Comparison of ENCODE assay signal across 9 mouse cellular contexts in genomic region chr11:34881528-34881927, GRCm38 (mm10). TPM values are rescaled to one million over a fixed set of nuclear protein-coding genes. Genes with fewer than 3 reads are reported as not detected.
A peak's percentile ranks its signal among the peaks of the same experiment; 100 is the strongest.
DNase-seq lines count a peak whose midpoint lies in the region; ATAC-seq and TF ChIP-seq lines count a peak whose summit lies in the region.
"Had no signal": no experiment of that assay in that cellular context is flagged by ENCODE, and none has a peak within 500 bp of the region (broad histone marks: within the 10 kb centered on the region; RNA-seq: fewer than 3 reads in every experiment).

No protein-coding gene starts in this region.

- TF ChIP-seq CTCF in liver, postnatal 0 days (IDR thresholded peaks at IDR 0.05; ENCODE audit: low read depth): peak; percentile 77

- no peaks in the 10 kb centered on the region for H3K27me3 ChIP-seq in forebrain, embryonic 13.5 days
- no peaks in the 10 kb centered on the region for H3K27me3 ChIP-seq in forebrain, embryonic 11.5 days (ENCODE audit: control insufficient read depth, insufficient read depth, low read length)
- H3K27me3 ChIP-seq in liver, postnatal 0 days (ENCODE audit: insufficient read depth, low read length): no peaks in the 10 kb centered on the region
- no peaks in the 10 kb centered on the region for H3K27me3 ChIP-seq in hindbrain, embryonic 16.5 days (replicated peaks; ENCODE audit: control insufficient read depth, insufficient read depth, low read length)
- no peaks in the 10 kb centered on the region for H3K27me3 ChIP-seq in midbrain, embryonic 16.5 days (ENCODE audit: control insufficient read depth, insufficient read depth, low read depth, low read length)
- H3K27me3 ChIP-seq: megakaryocyte, embryonic 14.5 days had no signal

- no peak overlapping the region for H3K4me3 ChIP-seq in forebrain, embryonic 13.5 days
- no peak overlapping the region for H3K4me3 ChIP-seq in forebrain, embryonic 11.5 days (ENCODE audit: low read depth, low read length)
- no peak overlapping the region for H3K4me3 ChIP-seq in liver, postnatal 0 days (ENCODE audit: low read depth, low read length)
- no peak overlapping the region for H3K4me3 ChIP-seq in hindbrain, embryonic 16.5 days (ENCODE audit: low read length)
- no peak overlapping the region for H3K4me3 ChIP-seq in midbrain, embryonic 16.5 days (ENCODE audit: low read depth, low read length)
- H3K4me3 ChIP-seq: megakaryocyte, embryonic 14.5 days had no signal

- peak; percentile 73; the same call in 1 of the 2 replicates for ATAC-seq in forebrain, embryonic 13.5 days
- no peak for ATAC-seq in forebrain, embryonic 11.5 days (replicated peaks; ENCODE audit: low FRiP score)
- no peak for ATAC-seq in liver, postnatal 0 days
- peak; percentile 90 for ATAC-seq in hindbrain, embryonic 16.5 days
- peak; percentile 89 for ATAC-seq in midbrain, embryonic 16.5 days

- no peak overlapping the region for H3K27ac ChIP-seq in forebrain, embryonic 13.5 days
- no peak overlapping the region; the same call in 1 of the 2 replicates for H3K27ac ChIP-seq in forebrain, embryonic 11.5 days (ENCODE audit: low read depth, low read length)
- no peak overlapping the region for H3K27ac ChIP-seq in liver, postnatal 0 days (ENCODE audit: low read depth)
- H3K27ac ChIP-seq in hindbrain, embryonic 16.5 days (ENCODE audit: low read depth, low read length): no peak overlapping the region
- no peak overlapping the region for H3K27ac ChIP-seq in midbrain, embryonic 16.5 days (ENCODE audit: low read length)

- no peak overlapping the region for H3K9ac ChIP-seq in forebrain, embryonic 13.5 days
- no peak overlapping the region for H3K9ac ChIP-seq in forebrain, embryonic 11.5 days (ENCODE audit: low read length)
- no peak overlapping the region for H3K9ac ChIP-seq in liver, postnatal 0 days (replicated peaks)
- no peak overlapping the region for H3K9ac ChIP-seq in hindbrain, embryonic 16.5 days (ENCODE audit: low read depth, low read length)
- H3K9ac ChIP-seq in midbrain, embryonic 16.5 days (ENCODE audit: low read depth, low read length): no peak overlapping the region

- H3K4me1 ChIP-seq in forebrain, embryonic 13.5 days: no peaks in the 10 kb centered on the region
- H3K4me1 ChIP-seq in forebrain, embryonic 11.5 days (replicated peaks; ENCODE audit: control insufficient read depth, insufficient read depth, low read length): no peaks in the 10 kb centered on the region
- no peaks in the 10 kb centered on the region for H3K4me1 ChIP-seq in liver, postnatal 0 days (ENCODE audit: insufficient read depth)
- no peaks in the 10 kb centered on the region for H3K4me1 ChIP-seq in hindbrain, embryonic 16.5 days (ENCODE audit: control insufficient read depth, insufficient read depth, low read depth, low read length)
- no peaks in the 10 kb centered on the region for H3K4me1 ChIP-seq in midbrain, embryonic 16.5 days (ENCODE audit: control insufficient read depth, insufficient read depth, low read length)
- H3K4me1 ChIP-seq: megakaryocyte, embryonic 14.5 days had no signal

- no peak overlapping the region for H3K4me2 ChIP-seq in forebrain, embryonic 13.5 days
- H3K4me2 ChIP-seq in forebrain, embryonic 11.5 days (ENCODE audit: low read depth, low read length, severe bottlenecking): no peak overlapping the region
- no peak overlapping the region for H3K4me2 ChIP-seq in liver, postnatal 0 days (ENCODE audit: low read depth, low read length)
- H3K4me2 ChIP-seq in hindbrain, embryonic 16.5 days (ENCODE audit: low read length): no peak overlapping the region
- H3K4me2 ChIP-seq in midbrain, embryonic 16.5 days (ENCODE audit: low read length): no peak overlapping the region

- H3K36me3 ChIP-seq in forebrain, embryonic 13.5 days (ENCODE audit: poor library complexity, severe bottlenecking): no peaks in the 10 kb centered on the region
- H3K36me3 ChIP-seq in forebrain, embryonic 11.5 days (ENCODE audit: control insufficient read depth, insufficient read depth, low read length): no peaks in the 10 kb centered on the region
- H3K36me3 ChIP-seq in liver, postnatal 0 days (replicated peaks; ENCODE audit: insufficient read depth, low read length): no peaks in the 10 kb centered on the region
- H3K36me3 ChIP-seq in hindbrain, embryonic 16.5 days (ENCODE audit: control insufficient read depth, insufficient read depth, low read length): no peaks in the 10 kb centered on the region
- no peaks in the 10 kb centered on the region for H3K36me3 ChIP-seq in midbrain, embryonic 16.5 days (ENCODE audit: control insufficient read depth, insufficient read depth, low read length)

- no peaks in the 10 kb centered on the region for H3K9me3 ChIP-seq in forebrain, embryonic 13.5 days (replicated peaks)
- no peaks in the 10 kb centered on the region for H3K9me3 ChIP-seq in forebrain, embryonic 11.5 days (ENCODE audit: control insufficient read depth, low read length)
- H3K9me3 ChIP-seq in liver, postnatal 0 days (ENCODE audit: low read length): no peaks in the 10 kb centered on the region
- no peaks in the 10 kb centered on the region for H3K9me3 ChIP-seq in hindbrain, embryonic 16.5 days (ENCODE audit: control insufficient read depth, low read length)
- H3K9me3 ChIP-seq in midbrain, embryonic 16.5 days (replicated peaks; ENCODE audit: control insufficient read depth, low read length, poor library complexity, severe bottlenecking): no peaks in the 10 kb centered on the region
- H3K9me3 ChIP-seq: megakaryocyte, embryonic 14.5 days had no signal

- no peak for TF ChIP-seq EP300 in liver, postnatal 0 days (IDR thresholded peaks at IDR 0.05; ENCODE audit: low read depth)

- WGBS in forebrain, embryonic 13.5 days: 58% methylated on average over 5 of the region's 5 CpGs
- 51% methylated on average over 5 of the region's 5 CpGs for WGBS in forebrain, embryonic 11.5 days
- WGBS in liver, postnatal 0 days (ENCODE audit: insufficient replicate concordance): 38% methylated on average over 5 of the region's 5 CpGs
- WGBS in hindbrain, embryonic 16.5 days: 47% methylated on average over 5 of the region's 5 CpGs
- 48% methylated on average over 5 of the region's 5 CpGs for WGBS in midbrain, embryonic 16.5 days

- no peak for DNase-seq in forebrain, embryonic 11.5 days (ENCODE audit: low spot score)
- DNase-seq in liver, postnatal 0 days: no peak
- DNase-seq in liver: no peak
- no peak for DNase-seq in urinary bladder, postnatal 14 days (ENCODE audit: low spot score)
- DNase-seq in thymus, adult 18-20 months: no peak

RNA-seq across cellular contexts. Expression of gene Spdl1, which starts 48.1 kb away (rescaled TPM):
- polyA plus RNA-seq in forebrain, embryonic 13.5 days (2015; fragmentation: Nextera tagmentation; extraction: Ambion mirVana): 16.9 and 20.3 TPM in 2 replicates
- polyA plus RNA-seq in forebrain, embryonic 11.5 days (2014; fragmentation: Nextera tagmentation; extraction: Ambion mirVana): 27.9 and 30.1 TPM in 2 replicates
- polyA plus RNA-seq in liver, postnatal 0 days (2015; fragmentation: Nextera tagmentation; extraction: Ambion mirVana): 4.4 and 4.6 TPM in 2 replicates
- polyA plus RNA-seq in hindbrain, embryonic 16.5 days (2015; fragmentation: Nextera tagmentation; extraction: Ambion mirVana): 3.4 and 4.9 TPM in 2 replicates
- 2.0 and 2.2 TPM in 2 replicates for polyA plus RNA-seq in midbrain, embryonic 16.5 days (2015; fragmentation: Nextera tagmentation; extraction: Ambion mirVana)

Comparison
In these comparisons a context has a peak if more than half of its experiments do, and no peak if none do; other contexts are left out.
1. ATAC-seq: peak in forebrain, embryonic 13.5 days (single experiment), hindbrain, embryonic 16.5 days (single experiment) and midbrain, embryonic 16.5 days (single experiment); none in forebrain, embryonic 11.5 days (single experiment) and liver, postnatal 0 days (single experiment).